Comparison of ENCODE assay signal across 8 mouse cellular contexts in the genomic region with DNA sequence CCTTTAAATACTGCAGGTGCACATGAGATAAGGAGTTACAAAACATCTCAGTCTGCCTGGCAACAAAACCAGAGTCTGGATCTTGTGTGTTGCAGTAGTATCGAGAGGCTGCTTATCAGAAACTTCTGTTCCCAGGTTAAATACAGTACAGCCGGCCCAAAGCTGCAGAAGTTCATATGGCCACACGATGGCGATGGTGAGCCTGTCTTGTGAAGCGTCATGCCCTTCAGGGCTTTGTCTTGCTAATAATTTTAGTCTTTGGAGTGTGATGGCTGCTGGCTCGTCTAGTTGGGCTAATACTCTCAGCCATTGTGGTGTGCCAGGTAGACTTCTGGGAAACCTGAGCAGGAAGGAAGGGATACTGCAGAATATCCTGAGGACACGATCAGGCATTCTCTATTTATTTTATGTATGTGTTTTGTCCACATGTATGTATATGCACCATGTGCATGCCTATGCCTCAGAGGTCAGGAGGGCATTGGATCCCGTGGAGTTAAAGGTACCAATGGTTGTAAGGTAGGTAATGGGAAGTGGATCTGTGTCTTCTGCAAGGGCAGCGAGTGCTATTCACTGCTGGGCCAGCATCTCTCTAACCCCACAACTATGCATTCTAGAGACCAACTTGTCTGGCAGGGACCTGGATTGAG. TPM values are rescaled to one million over a fixed set of nuclear protein-coding genes. Genes with fewer than 3 reads are reported as not detected.
A peak's percentile ranks its signal among the peaks of the same experiment; 100 is the strongest.
DNase-seq lines count a peak whose midpoint lies in the region; ATAC-seq and TF ChIP-seq lines count a peak whose summit lies in the region.

No protein-coding gene starts in this region.

- H3K4me1 ChIP-seq in G1E (ENCODE audit: insufficient read depth, low read depth, low read length) = no peaks in the 10 kb centered on the region
- no peaks in the 10 kb centered on the region for H3K4me1 ChIP-seq in kidney, adult 2 months (ENCODE audit: control insufficient read depth, insufficient read depth, low read length)
- no peaks in the 10 kb centered on the region for H3K4me1 ChIP-seq in limb, embryonic 11.5 days (ENCODE audit: control insufficient read depth, insufficient read depth, low read length)
- no peaks in the 10 kb centered on the region for H3K4me1 ChIP-seq in stomach, postnatal 0 days (replicated peaks; ENCODE audit: control insufficient read depth, insufficient read depth)

- no peaks in the 10 kb centered on the region for H3K9me3 ChIP-seq in G1E (replicated peaks)
- H3K9me3 ChIP-seq in limb, embryonic 11.5 days (ENCODE audit: control insufficient read depth, low read length) = no peaks in the 10 kb centered on the region
- no peaks in the 10 kb centered on the region for H3K9me3 ChIP-seq in stomach, postnatal 0 days (ENCODE audit: control insufficient read depth, low read length)

- H3K27me3 ChIP-seq in G1E (ENCODE audit: insufficient read depth, low read length) = 0 out of 2 replicates have a peak, but pooled peaks cover 2% of the 10 kb centered on the region
- H3K27me3 ChIP-seq in kidney, adult 2 months (replicated peaks; ENCODE audit: control insufficient read depth, insufficient read depth, low read length) = no peaks in the 10 kb centered on the region
- H3K27me3 ChIP-seq in limb, embryonic 11.5 days (ENCODE audit: control insufficient read depth, insufficient read depth, low read length) = peaks cover 2% of the 10 kb centered on the region
- no peaks in the 10 kb centered on the region for H3K27me3 ChIP-seq in stomach, postnatal 0 days (ENCODE audit: control insufficient read depth, insufficient read depth, low read length)

- DNase-seq in 3T3-L1 (ENCODE audit: low read depth, low spot score) (peak; percentile 88), G1E (ENCODE audit: low spot score) (peak; percentile 7)
- DNase-seq in cerebellum, adult 18-20 months = peak; percentile 73 to 83
- peak; percentile 85 for DNase-seq in forelimb bud, embryonic 11.5 days (ENCODE audit: low read depth, low spot score)
- DNase-seq in kidney, adult 2 months = peak; percentile 49
- peak; percentile 85 for DNase-seq in limb, embryonic 11.5 days (ENCODE audit: low spot score)
- DNase-seq in naive thymus-derived CD4-positive, alpha-beta T cell, adult 2 months (ENCODE audit: low read depth) = peak; percentile 75
- DNase-seq in stomach, postnatal 0 days (ENCODE audit: low spot score) = peak; percentile 66

- H3K27ac ChIP-seq in kidney, adult 2 months (ENCODE audit: insufficient read depth, low read depth, low read length) = no peak overlapping the region
- no peak overlapping the region for H3K27ac ChIP-seq in limb, embryonic 11.5 days (replicated peaks; ENCODE audit: low read depth, low read length)
- H3K27ac ChIP-seq in stomach, postnatal 0 days (replicated peaks) = no peak overlapping the region

- no peak overlapping the region for H3K9ac ChIP-seq in limb, embryonic 11.5 days (ENCODE audit: low read length)
- no peak overlapping the region for H3K9ac ChIP-seq in stomach, postnatal 0 days (ENCODE audit: low read length)

- H3K36me3 ChIP-seq in G1E (replicated peaks) = no peaks in the 10 kb centered on the region
- no peaks in the 10 kb centered on the region for H3K36me3 ChIP-seq in kidney, adult 2 months (ENCODE audit: control insufficient read depth, insufficient read depth, low read length)
- no peaks in the 10 kb centered on the region for H3K36me3 ChIP-seq in limb, embryonic 11.5 days (ENCODE audit: control insufficient read depth, insufficient read depth, low read length)
- H3K36me3 ChIP-seq in stomach, postnatal 0 days (ENCODE audit: control insufficient read depth, insufficient read depth, low read length) = no peaks in the 10 kb centered on the region

- no peak overlapping the region for H3K4me2 ChIP-seq in limb, embryonic 11.5 days (ENCODE audit: low read depth, severe bottlenecking)
- H3K4me2 ChIP-seq in stomach, postnatal 0 days (replicated peaks; ENCODE audit: low read depth) = no peak overlapping the region

- no peak for ATAC-seq in G1E (ENCODE audit: extremely low read depth, insufficient number of reproducible peaks, low FRiP score, poor library complexity, severe bottlenecking)
- peak; percentile 26; the same call in 1 of the 2 replicates for ATAC-seq in limb, embryonic 11.5 days (ENCODE audit: insufficient number of reproducible peaks, low FRiP score, low TSS enrichment, low read depth)
- peak; percentile 73; the same call in 1 of the 2 replicates for ATAC-seq in stomach, postnatal 0 days (ENCODE audit: low FRiP score, low TSS enrichment)

- peak; percentile 64; the same call in 1 of the 2 replicates for TF ChIP-seq CTCF in G1E (IDR thresholded peaks at IDR 0.05; ENCODE audit: low read depth, low read length)
- TF ChIP-seq CTCF in kidney, adult 2 months (conservative IDR thresholded peaks at IDR 0.05; ENCODE audit: insufficient read depth, insufficient read length, low read depth, low read length) = peak; percentile 84
- TF ChIP-seq CTCF in stomach, postnatal 0 days (IDR thresholded peaks at IDR 0.05; ENCODE audit: low read depth) = peak; percentile 92

- no peak for TF ChIP-seq EP300 in stomach, postnatal 0 days (optimal IDR thresholded peaks at IDR 0.05)

- TF ChIP-seq POLR2A in kidney, adult 2 months (IDR thresholded peaks at IDR 0.05; ENCODE audit: low read depth, low read length) = no peak

- no peak overlapping the region for H3K4me3 ChIP-seq in G1E (ENCODE audit: low read depth, low read length)
- no peak overlapping the region for H3K4me3 ChIP-seq in kidney, adult 2 months (ENCODE audit: insufficient read depth, low read depth, low read length)
- H3K4me3 ChIP-seq in limb, embryonic 11.5 days (ENCODE audit: low read depth, low read length) = no peak overlapping the region
- H3K4me3 ChIP-seq in stomach, postnatal 0 days (ENCODE audit: low read depth, low read length) = no peak overlapping the region

- WGBS in kidney, adult 2 months = 24% methylated on average over 9 of the region's 9 CpGs
- 25% methylated on average over 9 of the region's 9 CpGs for WGBS in limb, embryonic 11.5 days
- WGBS in stomach, postnatal 0 days = 22% methylated on average over 9 of the region's 9 CpGs

RNA-seq across cellular contexts. Expression of gene T, which starts 29.4 kb away (rescaled TPM):
- total RNA-seq in G1E (2014; fragmentation: Nextera tagmentation) (not detected in 2 replicates), G1E (2017) (0.05 TPM in 1 of 2 replicates, not detected in the other)
- not detected in 2 replicates for polyA plus RNA-seq in G1E (2012)
- not detected in 2 replicates for polyA plus RNA-seq in kidney, adult 2 months (2012; rRNA removed)
- polyA plus RNA-seq in limb, embryonic 11.5 days (2014; fragmentation: Nextera tagmentation; extraction: Ambion mirVana) = 1.1 and 1.5 TPM in 2 replicates
- not detected in 2 replicates for polyA plus RNA-seq in stomach, postnatal 0 days (2015; fragmentation: Nextera tagmentation; extraction: Ambion mirVana)

Comparison
In these comparisons a context has a peak if more than half of its experiments do, and no peak if none do; other contexts are left out.
1. DNase-seq: peak in every context shown above with its lines; median percentile 88 in 3T3-L1; 85 in forelimb bud, embryonic 11.5 days; 85 in limb, embryonic 11.5 days; 78 in cerebellum, adult 18-20 months; 75 in naive thymus-derived CD4-positive, alpha-beta T cell, adult 2 months; 66 in stomach, postnatal 0 days; 49 in kidney, adult 2 months; 7 in G1E.